14 mouse cellular contexts compared by ENCODE assay signal in genomic region chr11:117954819-117955218, GRCm38 (mm10). TPM values are rescaled to one million over a fixed set of nuclear protein-coding genes. Genes with fewer than 3 reads are reported as not detected.
DNase-seq lines count a peak whose midpoint lies in the region; ATAC-seq and TF ChIP-seq lines count a peak whose summit lies in the region.
"Had no signal": no experiment of that assay in that cellular context is flagged by ENCODE, and none has a peak within 500 bp of the region (broad histone marks: within the 10 kb centered on the region; RNA-seq: fewer than 3 reads in every experiment).

No protein-coding gene starts in this region.

- H3K27ac ChIP-seq in gastrocnemius, adult 2 months, result peak overlapping the region; percentile 40
- 0 out of 2 replicates have a peak overlapping the region, but pooled peaks have one; percentile 27 for H3K27ac ChIP-seq in kidney, postnatal 0 days
- H3K27ac ChIP-seq: midbrain, embryonic 12.5 days; neural tube, embryonic 12.5 days had no signal

- peak; percentile 36 for DNase-seq in gastrocnemius, adult 2 months
- DNase-seq in gastrocnemius, postnatal 4 days (ENCODE audit: low spot score in 2 of 2), result no peak
- no peak for DNase-seq in kidney, postnatal 0 days (ENCODE audit: low spot score)
- no peak for DNase-seq in kidney, postnatal 14 days
- DNase-seq in thymus, postnatal 4 days, result peak; percentile 54
- no peak for DNase-seq in thymus, postnatal 10 days (ENCODE audit: low spot score in 2 of 2)
- no peak for DNase-seq in layer of hippocampus, adult 9-11 months
- DNase-seq: cerebellum, adult 11 months; layer of hippocampus, postnatal 36 days had no signal

- no peaks in the 10 kb centered on the region for H3K9me3 ChIP-seq in kidney, postnatal 0 days (replicated peaks; ENCODE audit: low read length)
- H3K9me3 ChIP-seq: G1E; midbrain, embryonic 12.5 days; neural tube, embryonic 12.5 days had no signal

- no peaks in the 10 kb centered on the region for H3K27me3 ChIP-seq in kidney, postnatal 0 days (ENCODE audit: insufficient read depth, low read length)

- no peak for ATAC-seq in kidney, postnatal 0 days (replicated peaks; ENCODE audit: low FRiP score, low read depth)
- ATAC-seq in megakaryocyte-erythroid progenitor cell, adult 5-6 weeks (replicated peaks; ENCODE audit: low FRiP score, low TSS enrichment, poor library complexity, severe bottlenecking), result no peak

- peaks cover 23% of the 10 kb centered on the region for H3K4me1 ChIP-seq in kidney, postnatal 0 days (replicated peaks; ENCODE audit: insufficient read depth, low read length)

- 82% methylated on average over 9 of the region's 9 CpGs for WGBS in kidney, postnatal 0 days

- H3K9ac ChIP-seq in kidney, postnatal 0 days (ENCODE audit: low read depth, low read length), result no peak overlapping the region
- H3K9ac ChIP-seq: midbrain, embryonic 12.5 days; neural tube, embryonic 12.5 days had no signal

- no peak overlapping the region for H3K4me2 ChIP-seq in kidney, postnatal 0 days (ENCODE audit: low read length)
- H3K4me2 ChIP-seq: liver, embryonic 11.5 days; midbrain, embryonic 12.5 days; neural tube, embryonic 12.5 days had no signal

- H3K4me3 ChIP-seq in gastrocnemius, adult 2 months, result no peak overlapping the region
- H3K4me3 ChIP-seq in kidney, postnatal 0 days (replicated peaks; ENCODE audit: low read depth, low read length), result no peak overlapping the region
- H3K4me3 ChIP-seq: midbrain, embryonic 12.5 days; neural tube, embryonic 12.5 days had no signal

- TF ChIP-seq CTCF in gastrocnemius, adult 2 months (IDR thresholded peaks at IDR 0.05), result no peak
- TF ChIP-seq CTCF in kidney, postnatal 0 days (IDR thresholded peaks at IDR 0.05; ENCODE audit: low read depth), result no peak

- intact Hi-C loops in gastrocnemius, adult 2 months (cut with DNase I), result no loop called here

- H3K36me3 ChIP-seq in kidney, postnatal 0 days (ENCODE audit: insufficient read depth, low read length), result no peaks in the 10 kb centered on the region
- H3K36me3 ChIP-seq: G1E; midbrain, embryonic 12.5 days; neural tube, embryonic 12.5 days had no signal

RNA-seq across cellular contexts. Expression of gene Socs3, which starts 15.0 kb away (rescaled TPM):
- 10 to 100 TPM in 1 of 2 experiments, 1 to 10 TPM in 1; 1.7 to 10.1 TPM for total RNA-seq in gastrocnemius, adult 2 months (2021)
- 10 to 100 TPM; 14.0 to 14.8 TPM for total RNA-seq in gastrocnemius, postnatal 4 days (2021)
- polyA plus RNA-seq in kidney, postnatal 0 days (2015; fragmentation: Nextera tagmentation; extraction: Ambion mirVana), result 11.7 and 14.4 TPM in 2 replicates
- not detected in 2 replicates for total RNA-seq in megakaryocyte-erythroid progenitor cell, adult 5-6 weeks (2014; fragmentation: Nextera tagmentation)
- total RNA-seq in megakaryocyte-erythroid progenitor cell, adult 5-6 weeks (2017), result 2.0 and 3.5 TPM in 2 replicates

RNA-seq across cellular contexts. Expression of gene Pgs1, which starts 31.3 kb away (rescaled TPM):
- 10 to 100 TPM; 17.2 to 18.0 TPM for total RNA-seq in gastrocnemius, adult 2 months (2021)
- 10 to 100 TPM; 21.6 to 24.6 TPM for total RNA-seq in gastrocnemius, postnatal 4 days (2021)
- 29.6 and 32.0 TPM in 2 replicates for polyA plus RNA-seq in kidney, postnatal 0 days (2015; fragmentation: Nextera tagmentation; extraction: Ambion mirVana)
- 20.5 and 27.5 TPM in 2 replicates for total RNA-seq in megakaryocyte-erythroid progenitor cell, adult 5-6 weeks (2014; fragmentation: Nextera tagmentation)
- total RNA-seq in megakaryocyte-erythroid progenitor cell, adult 5-6 weeks (2017), result 5.6 and 6.4 TPM in 2 replicates

Comparison
In these comparisons a context has a peak if more than half of its experiments do, and no peak if none do; other contexts are left out.
1. DNase-seq: peak in gastrocnemius, adult 2 months (single experiment) and thymus, postnatal 4 days (single experiment); none in gastrocnemius, postnatal 4 days (0 of 2), kidney, postnatal 0 days (single experiment), kidney, postnatal 14 days (single experiment), thymus, postnatal 10 days (0 of 2) and layer of hippocampus, adult 9-11 months (single experiment).